Mouse (Mus musculus) ES-E14 (cell line): ENCODE measurements around the gene Bcl2l1.

Experiments
- CHD2 ChIP-seq: IDR thresholded peaks from 2 replicates; pipeline ENCODE4 v1.6.1; 2014; ENCODE audit warnings: mild to moderate bottlenecking, low read depth, low read length, inconsistent platforms
- HCFC1 ChIP-seq: IDR thresholded peaks from 2 replicates; pipeline ENCODE4 v1.6.1; 2012; ENCODE audit warnings: low read length, inconsistent platforms, borderline replicate concordance; ENCODE audit not compliant: insufficient read depth
- MAFK ChIP-seq: IDR thresholded peaks from 2 replicates; pipeline ENCODE4 v1.6.1; 2014; ENCODE audit warnings: mild to moderate bottlenecking, low read depth, low read length, inconsistent platforms; ENCODE audit not compliant: insufficient read depth
- ZC3H11A ChIP-seq: IDR thresholded peaks from 2 replicates; pipeline ENCODE4 v1.6.1; 2012; ENCODE audit warnings: low read depth, mild to moderate bottlenecking, inconsistent platforms, low read length, borderline replicate concordance
- ZNF384 ChIP-seq: IDR thresholded peaks from 2 replicates; pipeline ENCODE4 v1.6.1; 2012; ENCODE audit warnings: low read depth, low read length, inconsistent platforms

DNA sequence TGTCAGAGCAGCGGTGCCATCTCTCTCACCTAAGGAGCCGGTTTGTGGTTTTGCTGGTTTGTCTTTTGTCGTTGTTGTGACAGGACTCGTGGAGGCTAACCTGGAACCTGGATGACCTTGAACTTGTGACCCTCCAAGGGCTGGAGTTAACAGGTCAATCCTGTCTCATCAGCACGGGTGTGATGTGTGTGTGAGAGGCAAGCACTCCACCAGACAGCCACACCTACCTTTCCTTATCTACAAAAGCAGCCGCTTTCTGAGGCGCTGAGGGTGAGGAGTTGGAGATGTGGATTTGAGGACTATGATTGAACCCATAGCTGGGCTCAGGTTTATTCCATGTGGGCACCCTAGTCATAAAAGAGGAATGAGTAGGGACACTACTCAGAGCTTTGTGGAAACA lies 61.9 kb downstream of the Bcl2l1 start:
- no peak for TF ChIP-seq MAFK
- TF ChIP-seq HCFC1, result no peak
- no peak for TF ChIP-seq ZNF384
- no peak for TF ChIP-seq ZC3H11A
- no peak for TF ChIP-seq CHD2
